Mouse (Mus musculus) ES-Bruce4 (cell line): ENCODE data around the gene Gemin7. TPM values are rescaled to one million over a fixed set of nuclear protein-coding genes. Genes with fewer than 3 reads are reported as not detected.

Experiments used
- H3K27ac ChIP-seq: 2 replicates; pipeline ENCODE4 v1.5.1; 2012; ENCODE audit warnings: low read length, inconsistent platforms; ENCODE audit not compliant: insufficient read depth
- H3K27me3 ChIP-seq: 2 replicates; pipeline ENCODE4 v1.6.1; 2012; ENCODE audit warnings: mild to moderate bottlenecking, low read length, inconsistent platforms; ENCODE audit not compliant: control insufficient read depth, poor library complexity, insufficient read depth, severe bottlenecking
- H3K36me3 ChIP-seq: 2 replicates; pipeline ENCODE4 v1.6.1; 2012; ENCODE audit warnings: inconsistent platforms, mild to moderate bottlenecking, low read length, moderate library complexity; ENCODE audit not compliant: control insufficient read depth, poor library complexity, insufficient read depth, severe bottlenecking
- H3K4me1 ChIP-seq: one replicate; pipeline ENCODE4 v1.8.1; 2011; ENCODE audit warnings: low read length; ENCODE audit not compliant: control insufficient read depth, insufficient read depth
- H3K4me3 ChIP-seq: 2 replicates; pipeline ENCODE4 v1.5.1; 2011; ENCODE audit warnings: low read depth, mild to moderate bottlenecking, low read length
- H3K9ac ChIP-seq: 2 replicates; pipeline ENCODE4 v1.6.1; 2012; ENCODE audit warnings: low read depth, mild to moderate bottlenecking, inconsistent platforms; ENCODE audit not compliant: poor library complexity, severe bottlenecking
- H3K9me3 ChIP-seq: replicated peaks from 2 replicates; pipeline ENCODE4 v1.6.1; 2012; ENCODE audit warnings: mild to moderate bottlenecking, low read length, inconsistent platforms; ENCODE audit not compliant: control insufficient read depth, poor library complexity, insufficient read depth, severe bottlenecking
- CTCF ChIP-seq: IDR thresholded peaks from one replicate; pipeline ENCODE4 v1.8.1; 2011; ENCODE audit warnings: low read depth, low read length
- EP300 ChIP-seq: IDR thresholded peaks from 2 replicates; pipeline ENCODE4 v1.6.1; 2011; ENCODE audit warnings: low read depth, low read length; ENCODE audit not compliant: insufficient read depth
- POLR2A ChIP-seq: IDR thresholded peaks from one replicate; pipeline ENCODE4 v1.8.1; 2011; ENCODE audit warnings: low read length; ENCODE audit not compliant: insufficient read depth
- polyA plus RNA-seq: library from polyadenylated mRNA; stranded (reverse); fragments of >200 nt; gene quantifications from 2 replicates; pipeline ENCODE4 v1.2.4, GENCODE M21; 2011; ENCODE audit warnings: low read depth; ENCODE audit not compliant: missing spikeins, insufficient read depth, insufficient read length

The Gemin7 gene
- polyA plus RNA-seq, 1 experiment: 30.5 TPM

DNA sequence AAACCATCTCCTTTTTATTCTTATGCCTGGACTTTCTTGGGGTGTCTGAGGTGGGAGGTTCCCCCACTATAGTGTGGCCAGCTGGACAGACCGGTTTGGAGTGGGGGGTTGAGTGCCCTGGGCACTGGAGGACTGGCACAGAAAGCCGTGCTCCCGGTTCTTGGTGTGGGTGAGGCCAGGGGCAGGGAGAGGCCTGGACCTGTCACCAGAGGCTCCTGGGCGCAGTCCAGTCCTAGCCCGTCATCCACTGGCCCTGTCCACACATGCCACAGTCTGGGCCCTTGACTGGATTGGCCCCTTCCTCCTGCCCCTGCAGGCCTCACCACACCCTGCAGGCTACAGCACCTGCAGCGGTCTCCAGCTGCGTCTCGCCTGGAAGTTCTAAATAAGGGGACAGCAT is 3.2 kb upstream of the Gemin7 start:
- TF ChIP-seq CTCF (no peak), EP300 (no peak), POLR2A (no peak)
- H3K27ac ChIP-seq: no peak overlapping the region
- H3K4me3 ChIP-seq: no peak overlapping the region
- no peaks in the 10 kb centered on the region for H3K9me3 ChIP-seq
- H3K27me3 ChIP-seq: no peaks in the 10 kb centered on the region
- peaks cover 7% of the 10 kb centered on the region for H3K4me1 ChIP-seq
- peaks cover 43% of the 10 kb centered on the region for H3K36me3 ChIP-seq
- no peak overlapping the region for H3K9ac ChIP-seq

DNA sequence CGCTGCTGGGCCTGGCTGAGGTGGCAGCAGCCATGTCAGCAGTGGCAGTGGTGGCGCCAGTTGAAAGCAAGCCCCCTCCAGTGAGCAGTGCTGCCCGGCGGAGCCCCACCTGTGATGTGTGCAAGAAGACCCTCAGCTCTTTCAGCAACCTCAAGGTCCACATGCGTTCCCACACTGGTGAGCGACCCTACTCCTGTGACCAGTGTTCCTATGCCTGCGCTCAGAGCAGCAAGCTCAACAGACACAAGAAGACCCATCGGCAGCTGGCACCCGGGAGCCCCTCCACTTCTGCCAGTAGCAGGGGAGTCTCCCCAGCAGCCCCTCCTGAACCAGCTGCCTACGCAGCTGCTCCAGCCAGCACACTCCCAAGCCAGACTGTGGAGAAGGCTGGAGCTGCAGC is 2.4 kb upstream of the Gemin7 start:
- Histone ChIP-seq H3K9me3 (no peaks in the 10 kb centered on the region), H3K36me3 (peaks cover 40% of the 10 kb centered on the region), H3K27ac (no peak overlapping the region), H3K27me3 (no peaks in the 10 kb centered on the region), H3K4me1 (peaks cover 9% of the 10 kb centered on the region), H3K4me3 (no peak overlapping the region; the same call in 1 of the 2 replicates), H3K9ac (no peak overlapping the region)
- no peak for TF ChIP-seq CTCF
- TF ChIP-seq POLR2A: no peak
- no peak for TF ChIP-seq EP300

DNA sequence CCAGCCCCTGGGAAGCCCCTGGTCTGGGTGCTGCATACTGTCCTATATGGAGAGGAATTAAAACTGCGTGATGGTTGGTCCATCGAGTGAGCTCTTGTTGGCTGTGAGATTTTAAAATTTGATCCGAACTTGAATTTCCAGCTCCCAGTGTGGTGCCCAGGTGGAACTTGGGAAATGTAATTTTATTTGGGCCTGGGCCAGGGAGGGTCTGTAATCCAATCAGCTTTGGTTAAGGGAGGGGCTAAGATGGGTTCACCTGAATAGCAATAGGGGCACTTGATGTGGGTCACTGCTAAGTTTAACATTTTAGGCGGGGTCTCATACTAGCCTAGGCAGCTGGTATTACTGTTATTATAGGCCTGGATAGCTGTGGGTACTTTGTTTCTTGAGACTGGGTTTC is 1.0 kb upstream of the Gemin7 start:
- peak overlapping the region; percentile 76 for H3K9ac ChIP-seq

DNA sequence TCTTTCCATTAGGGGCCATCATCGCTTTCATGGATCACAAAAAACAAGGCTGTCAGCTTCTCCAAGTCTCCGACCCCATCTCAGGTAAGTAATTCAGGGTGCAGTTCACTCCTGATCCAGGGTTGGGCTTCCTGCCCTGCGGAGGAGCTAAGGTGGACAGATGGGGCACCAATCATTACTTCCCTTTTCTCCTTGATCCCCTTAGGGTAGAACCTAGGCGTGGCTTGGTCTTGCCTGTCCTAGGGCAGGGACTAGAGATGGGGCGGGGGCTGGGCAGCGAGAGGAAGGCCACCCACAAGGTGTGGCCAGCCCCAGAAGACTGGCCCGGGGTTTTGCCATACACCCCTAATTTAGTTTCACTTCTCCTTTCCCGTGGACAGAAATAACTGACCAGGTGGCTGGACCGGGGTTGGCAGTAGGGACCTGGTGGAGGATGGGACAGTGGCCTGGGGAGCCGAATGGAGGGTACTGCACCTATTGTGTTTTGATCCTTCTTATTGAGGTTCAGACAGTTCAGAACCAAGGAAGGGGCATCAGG is 551 bp upstream of the Gemin7 start:
- Histone ChIP-seq H3K9me3 (no peaks in the 10 kb centered on the region), H3K27ac (0 out of 2 replicates have a peak overlapping the region, but pooled peaks have one; percentile 30), H3K27me3 (no peaks in the 10 kb centered on the region), H3K9ac (peak overlapping the region; percentile 76), H3K36me3 (peaks cover 29% of the 10 kb centered on the region), H3K4me3 (peak overlapping the region; percentile 70), H3K4me1 (peaks cover 9% of the 10 kb centered on the region)
- TF ChIP-seq EP300 (no peak), POLR2A (no peak), CTCF (no peak)

More for the DNA sequence above, 1.0 kb upstream of the Gemin7 start:
- Histone ChIP-seq H3K9me3 (no peaks in the 10 kb centered on the region), H3K27me3 (no peaks in the 10 kb centered on the region), H3K4me1 (peaks cover 9% of the 10 kb centered on the region), H3K27ac (0 out of 2 replicates have a peak overlapping the region, but pooled peaks have one; percentile 30), H3K4me3 (peak overlapping the region; percentile 70), H3K36me3 (peaks cover 29% of the 10 kb centered on the region)
- TF ChIP-seq EP300 (no peak), POLR2A (no peak), CTCF (no peak)

DNA sequence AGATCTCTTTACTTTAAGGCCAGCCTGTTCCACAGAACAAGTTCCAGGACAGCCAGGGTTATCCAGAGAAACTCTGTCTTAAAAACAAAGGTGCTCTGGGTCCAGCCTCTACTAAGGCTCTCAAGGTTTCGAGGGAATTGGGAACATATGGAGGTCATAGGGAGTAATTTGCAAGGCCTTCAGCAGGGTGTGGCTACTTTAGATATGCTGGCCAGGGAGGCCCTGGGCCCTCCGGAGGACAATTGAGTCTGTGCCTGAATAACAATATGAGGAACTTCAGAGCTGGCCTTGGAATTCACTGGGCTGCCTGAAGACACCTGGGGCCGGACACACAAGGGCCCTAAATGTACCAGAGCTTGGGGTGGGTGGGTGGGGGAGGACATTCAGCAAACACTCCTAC is 1.8 kb downstream of the Gemin7 start:
- no peaks in the 10 kb centered on the region for H3K9me3 ChIP-seq
- no peak overlapping the region for H3K9ac ChIP-seq
- no peak overlapping the region for H3K4me3 ChIP-seq
- peaks cover 17% of the 10 kb centered on the region for H3K36me3 ChIP-seq
- peaks cover 7% of the 10 kb centered on the region for H3K4me1 ChIP-seq
- TF ChIP-seq POLR2A: no peak
- no peak for TF ChIP-seq CTCF
- peak; percentile 97 for TF ChIP-seq EP300
- peak overlapping the region; percentile 91 for H3K27ac ChIP-seq
- H3K27me3 ChIP-seq: no peaks in the 10 kb centered on the region

DNA sequence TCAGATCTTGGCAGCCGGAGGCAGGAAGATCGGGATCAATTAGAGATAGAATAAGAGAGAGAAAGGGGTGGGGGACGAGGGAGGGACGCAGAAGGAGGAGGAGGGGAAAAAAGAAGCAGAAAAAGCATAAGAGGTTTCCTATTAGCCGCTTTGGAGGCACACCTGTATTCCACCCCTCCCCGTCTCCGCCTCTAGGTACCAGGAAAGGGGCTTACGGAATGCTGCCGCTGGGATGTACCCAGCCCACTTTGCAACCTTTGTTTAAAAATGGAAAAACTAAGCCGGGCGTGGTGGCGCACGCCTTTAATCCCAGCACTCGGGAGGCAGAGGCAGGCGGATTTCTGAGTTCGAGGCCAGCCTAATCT is 3.6 kb downstream of the Gemin7 start:
- Histone ChIP-seq H3K9ac (peak overlapping the region; percentile 66), H3K27ac (peak overlapping the region; percentile 92), H3K36me3 (peaks cover 2% of the 10 kb centered on the region; the same call in 1 of the 2 replicates), H3K4me3 (peak overlapping the region; percentile 65), H3K9me3 (no peaks in the 10 kb centered on the region), H3K27me3 (no peaks in the 10 kb centered on the region), H3K4me1 (peaks cover 8% of the 10 kb centered on the region)
- TF ChIP-seq POLR2A (no peak), CTCF (no peak), EP300 (peak; percentile 57; the same call in 1 of the 2 replicates)
